Mouse (Mus musculus): ENCODE measurements around the gene Hdac9. TPM values are rescaled to one million over a fixed set of nuclear protein-coding genes. Genes with fewer than 3 reads are reported as not detected.

Hdac9 gene
- polyA plus RNA-seq, 1 experiment from 2014 or later: 6.7 TPM

GRCm38 (mm10) chr12:34312113-34312719, 604.7 kb downstream of the Hdac9 start:
- 81% methylated on average over 15 of the region's 15 CpGs for WGBS
- H3K4me2 ChIP-seq (ENCODE audit: low read depth, low read length): no peak overlapping the region
- no peak overlapping the region for H3K9ac ChIP-seq (replicated peaks; ENCODE audit: low read length)
- DNase-seq (ENCODE audit: low spot score) (no peak), ATAC-seq (replicated peaks; ENCODE audit: insufficient number of reproducible peaks, low FRiP score, low TSS enrichment, low read depth) (no peak)
- no peaks in the 10 kb centered on the region for H3K27me3 ChIP-seq (ENCODE audit: control insufficient read depth, insufficient read depth, low read length)
- no peak overlapping the region for H3K27ac ChIP-seq (replicated peaks; ENCODE audit: low read depth, low read length)
- H3K36me3 ChIP-seq (replicated peaks; ENCODE audit: control insufficient read depth, insufficient read depth, low read depth, low read length): no peaks in the 10 kb centered on the region
- no peaks in the 10 kb centered on the region for H3K4me1 ChIP-seq (ENCODE audit: control insufficient read depth, insufficient read depth, low read length)
- no peaks in the 10 kb centered on the region for H3K9me3 ChIP-seq (replicated peaks; ENCODE audit: control insufficient read depth, low read length)
- no peak overlapping the region for H3K4me3 ChIP-seq (ENCODE audit: low read depth, low read length)

GRCm38 (mm10) chr12:34305453-34305852, 611.4 kb downstream of the Hdac9 start:
- no peak overlapping the region for H3K27ac ChIP-seq (replicated peaks; ENCODE audit: low read depth, low read length)
- H3K4me3 ChIP-seq (ENCODE audit: low read depth, low read length): no peak overlapping the region
- no peaks in the 10 kb centered on the region for H3K9me3 ChIP-seq (replicated peaks; ENCODE audit: control insufficient read depth, low read length)
- 35% methylated on average over 3 of the region's 3 CpGs for WGBS
- ATAC-seq (replicated peaks; ENCODE audit: insufficient number of reproducible peaks, low FRiP score, low TSS enrichment, low read depth): no peak
- H3K27me3 ChIP-seq (ENCODE audit: control insufficient read depth, insufficient read depth, low read length): no peaks in the 10 kb centered on the region
- H3K4me1 ChIP-seq (ENCODE audit: control insufficient read depth, insufficient read depth, low read length): no peaks in the 10 kb centered on the region
- no peaks in the 10 kb centered on the region for H3K36me3 ChIP-seq (replicated peaks; ENCODE audit: control insufficient read depth, insufficient read depth, low read depth, low read length)
- H3K4me2 ChIP-seq (ENCODE audit: low read depth, low read length): no peak overlapping the region
- DNase-seq (ENCODE audit: low spot score): no peak
- H3K9ac ChIP-seq (replicated peaks; ENCODE audit: low read length): no peak overlapping the region

- Histone ChIP-seq H3K4me2 (ENCODE audit: low read depth, low read length) (no peak overlapping the region), H3K9me3 (replicated peaks; ENCODE audit: control insufficient read depth, low read length) (no peaks in the 10 kb centered on the region), H3K27me3 (ENCODE audit: control insufficient read depth, insufficient read depth, low read length) (no peaks in the 10 kb centered on the region), H3K9ac (replicated peaks; ENCODE audit: low read length) (no peak overlapping the region), H3K36me3 (replicated peaks; ENCODE audit: control insufficient read depth, insufficient read depth, low read depth, low read length) (no peaks in the 10 kb centered on the region), H3K4me1 (ENCODE audit: control insufficient read depth, insufficient read depth, low read length) (no peaks in the 10 kb centered on the region), H3K27ac (replicated peaks; ENCODE audit: low read depth, low read length) (no peak overlapping the region), H3K4me3 (ENCODE audit: low read depth, low read length) (no peak overlapping the region)
- DNase-seq (ENCODE audit: low spot score) (no peak), ATAC-seq (replicated peaks; ENCODE audit: insufficient number of reproducible peaks, low FRiP score, low TSS enrichment, low read depth) (0 out of 2 replicates have a peak, but pooled peaks have one; percentile 48)
- whole genome bisulfite sequencing: 66% methylated on average over 7 of the region's 7 CpGs
These were observed 624.5 kb downstream of the Hdac9 start for GRCm38 (mm10) chr12:34292346-34292745.

DNA sequence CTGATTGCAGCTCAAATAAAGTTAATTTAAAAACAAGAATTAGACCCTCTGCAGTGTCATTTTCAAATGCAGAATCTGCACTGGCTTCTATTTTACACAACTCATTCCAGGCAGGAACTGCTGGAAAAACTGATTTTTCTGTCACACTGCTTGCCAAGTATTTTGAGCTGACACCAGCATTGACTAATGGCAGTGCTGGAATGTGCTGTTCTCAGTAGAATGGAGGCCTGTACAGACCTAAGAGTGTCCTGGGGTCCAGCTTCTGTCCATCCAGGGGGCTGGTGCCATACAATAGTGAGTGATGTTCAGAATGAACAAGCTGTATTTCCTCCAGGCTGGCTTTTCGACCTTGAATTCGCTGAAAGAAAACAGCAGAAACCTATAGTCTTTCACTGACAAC, 629.7 kb downstream of the Hdac9 start:
- ATAC-seq (replicated peaks; ENCODE audit: insufficient number of reproducible peaks, low FRiP score, low TSS enrichment, low read depth): no peak

GRCm38 (mm10) chr12:34284888-34285287, 632.0 kb downstream of the Hdac9 start:
- Histone ChIP-seq H3K9ac (replicated peaks; ENCODE audit: low read length) (no peak overlapping the region), H3K9me3 (replicated peaks; ENCODE audit: control insufficient read depth, low read length) (no peaks in the 10 kb centered on the region), H3K4me3 (ENCODE audit: low read depth, low read length) (no peak overlapping the region), H3K4me2 (ENCODE audit: low read depth, low read length) (no peak overlapping the region), H3K36me3 (replicated peaks; ENCODE audit: control insufficient read depth, insufficient read depth, low read depth, low read length) (no peaks in the 10 kb centered on the region; the same call in 1 of the 2 replicates), H3K27me3 (ENCODE audit: control insufficient read depth, insufficient read depth, low read length) (no peaks in the 10 kb centered on the region), H3K4me1 (ENCODE audit: control insufficient read depth, insufficient read depth, low read length) (no peaks in the 10 kb centered on the region), H3K27ac (replicated peaks; ENCODE audit: low read depth, low read length) (no peak overlapping the region)
- DNase-seq (ENCODE audit: low spot score): no peak
- ATAC-seq (replicated peaks; ENCODE audit: insufficient number of reproducible peaks, low FRiP score, low TSS enrichment, low read depth): no peak

More for the DNA sequence above, 629.7 kb downstream of the Hdac9 start:
- no peaks in the 10 kb centered on the region for H3K36me3 ChIP-seq (replicated peaks; ENCODE audit: control insufficient read depth, insufficient read depth, low read depth, low read length)
- DNase-seq (ENCODE audit: low spot score): no peak
- no peak overlapping the region for H3K4me3 ChIP-seq (ENCODE audit: low read depth, low read length)
- H3K9me3 ChIP-seq (replicated peaks; ENCODE audit: control insufficient read depth, low read length): no peaks in the 10 kb centered on the region
- H3K27me3 ChIP-seq (ENCODE audit: control insufficient read depth, insufficient read depth, low read length): no peaks in the 10 kb centered on the region
- H3K27ac ChIP-seq (replicated peaks; ENCODE audit: low read depth, low read length): no peak overlapping the region
- H3K9ac ChIP-seq (replicated peaks; ENCODE audit: low read length): no peak overlapping the region
- H3K4me2 ChIP-seq (ENCODE audit: low read depth, low read length): no peak overlapping the region
- 69% methylated on average over 2 of the region's 2 CpGs for WGBS
- H3K4me1 ChIP-seq (ENCODE audit: control insufficient read depth, insufficient read depth, low read length): no peaks in the 10 kb centered on the region

GRCm38 (mm10) chr12:34284396-34284795, 632.5 kb downstream of the Hdac9 start:
- Histone ChIP-seq H3K9ac (replicated peaks; ENCODE audit: low read length) (no peak overlapping the region), H3K4me2 (ENCODE audit: low read depth, low read length) (no peak overlapping the region), H3K27ac (replicated peaks; ENCODE audit: low read depth, low read length) (no peak overlapping the region), H3K9me3 (replicated peaks; ENCODE audit: control insufficient read depth, low read length) (no peaks in the 10 kb centered on the region), H3K36me3 (replicated peaks; ENCODE audit: control insufficient read depth, insufficient read depth, low read depth, low read length) (no peaks in the 10 kb centered on the region; the same call in 1 of the 2 replicates), H3K27me3 (ENCODE audit: control insufficient read depth, insufficient read depth, low read length) (no peaks in the 10 kb centered on the region), H3K4me3 (ENCODE audit: low read depth, low read length) (no peak overlapping the region), H3K4me1 (ENCODE audit: control insufficient read depth, insufficient read depth, low read length) (no peaks in the 10 kb centered on the region)
- 82% methylated on average over 3 of the region's 3 CpGs for WGBS
- no peak for DNase-seq (ENCODE audit: low spot score)
- no peak for ATAC-seq (replicated peaks; ENCODE audit: insufficient number of reproducible peaks, low FRiP score, low TSS enrichment, low read depth)

DNA sequence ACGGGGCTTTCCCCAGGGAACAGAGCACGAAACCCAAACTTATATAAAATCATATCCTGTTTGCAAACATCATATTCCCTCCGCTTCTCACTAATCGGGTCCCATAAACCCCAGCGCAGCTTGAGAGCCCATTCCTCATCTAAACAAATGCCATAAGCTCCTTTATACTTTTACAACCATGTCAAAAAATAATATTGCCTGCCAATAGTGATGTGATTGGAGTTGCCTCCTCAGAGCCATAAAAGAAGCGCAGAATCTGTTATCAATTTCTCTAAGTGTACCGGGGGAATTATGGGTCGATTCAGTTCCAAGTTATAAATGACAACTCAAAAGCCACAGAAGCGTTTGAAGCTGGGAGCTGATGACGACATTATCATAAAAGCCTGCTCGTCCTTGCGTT, 638.1 kb downstream of the Hdac9 start:
- H3K27me3 ChIP-seq (ENCODE audit: control insufficient read depth, insufficient read depth, low read length): no peaks in the 10 kb centered on the region
- 66% methylated on average over 12 of the region's 12 CpGs for WGBS
- no peak for ATAC-seq (replicated peaks; ENCODE audit: insufficient number of reproducible peaks, low FRiP score, low TSS enrichment, low read depth)
- H3K27ac ChIP-seq (replicated peaks; ENCODE audit: low read depth, low read length): no peak overlapping the region
- no peak overlapping the region for H3K4me2 ChIP-seq (ENCODE audit: low read depth, low read length)
- peak; percentile 43 for DNase-seq (ENCODE audit: low spot score)
- no peak overlapping the region for H3K9ac ChIP-seq (replicated peaks; ENCODE audit: low read length)
- no peaks in the 10 kb centered on the region for H3K9me3 ChIP-seq (replicated peaks; ENCODE audit: control insufficient read depth, low read length)
- no peaks in the 10 kb centered on the region; the same call in 1 of the 2 replicates for H3K36me3 ChIP-seq (replicated peaks; ENCODE audit: control insufficient read depth, insufficient read depth, low read depth, low read length)
- no peak overlapping the region for H3K4me3 ChIP-seq (ENCODE audit: low read depth, low read length)
- no peaks in the 10 kb centered on the region for H3K4me1 ChIP-seq (ENCODE audit: control insufficient read depth, insufficient read depth, low read length)

- H3K4me2 ChIP-seq (ENCODE audit: low read depth, low read length): no peak overlapping the region
- WGBS: 82% methylated on average over 1 of the region's 1 CpGs
- no peak for ATAC-seq (replicated peaks; ENCODE audit: insufficient number of reproducible peaks, low FRiP score, low TSS enrichment, low read depth)
These were observed 643.1 kb downstream of the Hdac9 start for GRCm38 (mm10) chr12:34273816-34274215.

More at GRCm38 (mm10) chr12:34273816-34274215, 643.1 kb downstream of the Hdac9 start:
- no peaks in the 10 kb centered on the region for H3K9me3 ChIP-seq (replicated peaks; ENCODE audit: control insufficient read depth, low read length)
- H3K4me3 ChIP-seq (ENCODE audit: low read depth, low read length): no peak overlapping the region
- no peaks in the 10 kb centered on the region for H3K36me3 ChIP-seq (replicated peaks; ENCODE audit: control insufficient read depth, insufficient read depth, low read depth, low read length)
- DNase-seq (ENCODE audit: low spot score): no peak
- H3K27me3 ChIP-seq (ENCODE audit: control insufficient read depth, insufficient read depth, low read length): no peaks in the 10 kb centered on the region
- H3K9ac ChIP-seq (replicated peaks; ENCODE audit: low read length): no peak overlapping the region
- H3K4me1 ChIP-seq (ENCODE audit: control insufficient read depth, insufficient read depth, low read length): no peaks in the 10 kb centered on the region
- H3K27ac ChIP-seq (replicated peaks; ENCODE audit: low read depth, low read length): no peak overlapping the region
